Mouse (Mus musculus): ENCODE results near the gene Rptor. TPM values are rescaled to one million over a fixed set of nuclear protein-coding genes. Genes with fewer than 3 reads are reported as not detected.

Gene Rptor
- total RNA-seq, 2 experiments from 2014 or later = 50.2 to 61.3 TPM

DNA sequence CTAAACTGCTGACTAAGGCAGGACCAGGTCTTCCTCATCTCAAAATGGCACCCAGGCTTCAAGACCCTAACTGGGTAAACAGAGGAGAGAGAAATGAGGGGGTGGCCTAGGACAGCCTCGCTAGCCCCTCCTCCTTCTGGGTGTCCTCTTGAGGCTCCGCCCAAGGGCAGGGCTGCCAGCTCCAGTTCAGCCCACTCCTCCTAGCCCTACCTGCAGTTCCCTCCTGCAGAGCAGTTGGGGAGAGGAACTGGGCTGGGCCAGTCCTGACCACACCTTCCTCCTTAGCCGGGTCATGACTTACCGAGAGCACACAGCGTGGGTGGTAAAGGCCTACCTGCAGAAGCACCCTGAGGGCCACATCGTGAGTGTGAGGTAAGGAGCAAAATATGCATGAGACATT lies 291.9 kb downstream of the Rptor start:
- DNase-seq (ENCODE audit: low spot score in 2 of 2) = no peak

DNA sequence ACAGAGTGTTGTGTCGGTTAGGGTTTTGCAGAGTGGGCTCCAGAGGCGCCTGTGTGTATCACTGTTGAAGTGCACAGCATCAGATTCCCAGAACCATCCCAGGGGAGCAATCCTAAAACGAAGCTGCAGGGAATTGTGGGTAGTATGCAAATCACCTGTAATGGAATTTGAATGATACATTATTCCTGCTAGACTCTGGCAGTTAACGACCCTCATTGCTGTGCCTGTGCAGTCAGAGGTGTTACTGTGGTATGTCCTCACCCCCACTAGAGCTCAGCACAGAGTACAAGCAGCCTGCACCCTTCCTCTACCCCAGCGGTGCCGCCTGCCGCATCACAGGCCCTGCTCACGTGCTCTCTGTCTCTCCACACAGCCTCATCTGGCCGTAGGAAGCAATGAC lies 294.3 kb downstream of the Rptor start:
- no peak for DNase-seq (ENCODE audit: low spot score in 2 of 2)

DNA sequence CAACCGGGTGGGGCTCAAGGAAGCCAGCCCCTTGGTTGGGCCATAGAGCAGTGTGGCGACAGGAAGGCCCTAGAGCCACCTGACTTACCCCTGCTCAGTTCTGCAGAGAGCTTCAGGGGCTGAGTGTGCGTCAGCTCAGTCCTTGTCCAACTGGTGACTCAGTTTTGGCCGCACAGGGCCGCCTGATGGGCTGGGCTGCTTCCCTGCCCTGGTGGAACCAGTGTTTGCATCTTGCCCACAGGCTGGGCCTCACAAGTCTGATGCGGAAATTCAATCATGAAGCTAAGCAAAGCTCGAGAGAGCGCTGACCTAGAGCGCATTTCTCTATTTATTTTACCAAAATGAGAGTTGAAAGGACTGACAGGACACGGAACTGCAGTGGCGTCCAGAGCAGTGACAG lies 296.3 kb downstream of the Rptor start:
- DNase-seq (ENCODE audit: low spot score in 2 of 2) = no peak

DNA sequence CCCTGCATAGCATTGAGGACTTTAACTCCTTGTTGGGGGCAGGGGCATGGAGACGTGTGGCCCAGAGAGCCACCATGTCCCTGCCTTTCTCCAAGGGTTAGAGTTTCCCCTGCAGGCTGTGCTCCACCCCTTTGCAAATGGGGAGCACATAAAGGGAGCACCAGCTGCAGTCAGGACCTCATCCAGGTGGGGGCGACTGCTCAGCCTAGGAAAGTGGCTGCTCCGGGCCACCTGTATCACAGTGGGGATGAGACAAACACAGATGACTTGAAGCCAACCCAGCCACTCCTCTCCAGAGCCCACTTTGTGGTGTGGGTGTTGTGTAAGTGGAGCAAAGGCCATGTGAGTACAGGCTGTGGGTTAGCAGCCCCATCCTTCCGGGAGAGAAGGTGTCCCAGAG lies 298.5 kb downstream of the Rptor start:
- no peak for DNase-seq (ENCODE audit: low spot score in 2 of 2)

DNA sequence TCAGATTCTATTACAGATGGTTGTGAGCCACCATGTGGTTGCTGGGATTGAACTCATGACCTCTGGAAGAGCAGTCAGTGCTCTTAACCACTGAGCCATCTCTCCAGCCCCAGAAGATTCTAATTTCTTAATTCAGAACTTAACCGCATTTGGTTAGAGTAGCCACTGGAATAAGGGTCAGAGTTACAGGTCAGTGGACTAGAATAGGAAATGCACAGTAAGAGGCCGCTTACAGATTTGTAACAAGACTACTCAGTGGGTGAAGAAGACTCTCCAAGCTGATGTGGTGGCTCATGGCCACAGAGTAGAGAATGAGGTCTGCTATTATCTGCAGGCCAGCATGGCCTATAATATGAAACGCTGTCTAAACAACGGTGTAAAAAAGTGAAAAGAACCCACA lies 300.2 kb downstream of the Rptor start:
- no peak for DNase-seq (ENCODE audit: low spot score in 2 of 2)

DNA sequence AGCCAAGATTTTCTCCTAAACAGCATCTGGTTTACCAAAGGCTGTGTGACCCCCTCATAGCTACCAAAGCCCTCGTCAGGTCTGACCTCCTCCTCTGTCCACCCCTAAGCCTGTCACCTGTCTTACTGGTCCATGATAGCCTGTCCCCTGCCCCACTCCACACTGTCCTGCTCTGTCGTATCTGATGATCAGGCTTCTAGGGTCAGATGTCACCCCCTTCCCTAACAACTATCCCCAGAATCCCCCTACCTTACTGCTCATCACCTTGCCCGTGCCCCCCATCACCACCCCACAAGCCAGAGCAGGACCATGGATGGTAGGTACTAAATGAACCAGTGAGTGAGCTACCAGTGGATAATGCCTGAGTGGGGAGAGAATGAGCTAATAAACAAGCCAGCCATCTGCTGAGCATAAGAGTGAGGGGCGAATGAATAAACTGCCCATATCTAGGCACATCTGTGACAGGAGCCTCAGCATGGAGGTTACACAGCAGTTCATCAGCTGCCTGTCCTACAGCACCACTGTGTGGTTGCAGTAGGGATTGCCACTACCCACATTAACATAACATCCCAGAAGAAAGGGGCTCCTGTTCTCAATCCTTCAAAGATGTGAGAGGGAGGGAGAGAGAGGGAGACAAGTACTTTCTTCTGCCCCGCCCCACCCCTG lies 302.0 kb downstream of the Rptor start:
- peak; percentile 84 for DNase-seq (ENCODE audit: low spot score in 2 of 2)

DNA sequence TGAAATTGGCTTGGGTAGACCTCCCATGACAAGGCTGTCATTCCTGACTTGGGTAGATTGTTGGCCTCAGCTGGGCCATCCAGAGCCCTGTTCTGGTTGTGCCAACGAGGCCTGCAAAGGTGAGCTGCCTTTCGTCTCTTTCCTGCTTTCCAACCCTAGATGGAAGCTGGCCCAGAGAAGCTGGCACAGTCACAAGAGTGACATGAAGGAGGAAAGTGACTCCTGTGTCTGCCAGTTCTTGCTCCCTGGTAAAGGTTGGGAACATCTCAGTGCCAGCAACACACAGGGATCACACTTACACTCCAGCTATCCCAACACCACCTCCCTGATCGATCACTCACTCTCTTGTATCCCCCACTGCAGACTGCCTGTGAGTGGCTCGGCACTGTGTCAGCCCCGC lies 303.1 kb downstream of the Rptor start:
- no peak for DNase-seq (ENCODE audit: low spot score in 2 of 2)

DNA sequence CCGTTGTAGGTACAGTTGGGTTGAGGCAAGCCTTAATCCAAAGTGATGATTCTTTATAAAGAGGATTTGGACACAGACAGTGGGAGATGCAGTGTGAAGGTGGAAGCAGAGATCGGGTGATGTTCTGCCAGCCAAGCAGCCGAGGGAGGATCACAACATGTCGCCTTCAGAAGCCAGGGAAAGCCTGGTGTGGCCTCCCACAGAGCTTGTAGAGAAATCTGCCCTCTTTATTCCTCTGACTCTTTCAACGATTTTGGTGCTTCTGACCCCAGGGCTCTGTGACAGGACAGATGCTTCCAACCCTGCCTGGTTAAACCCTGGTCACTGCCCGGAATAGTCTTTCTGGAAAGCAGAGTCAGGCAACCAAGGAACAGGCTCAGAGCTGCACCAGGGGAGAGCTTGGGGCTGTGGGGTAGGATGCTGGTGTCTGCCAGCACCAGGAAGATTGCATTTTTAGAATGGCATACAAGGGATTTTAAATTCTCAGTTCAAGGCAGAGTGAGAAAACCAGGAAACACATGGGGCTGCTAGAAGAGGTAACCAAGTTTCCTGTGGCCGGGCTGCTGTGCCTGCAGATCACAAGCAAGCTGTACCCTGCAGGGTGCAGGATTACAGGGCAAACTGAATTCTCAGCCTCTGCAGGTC lies 304.4 kb downstream of the Rptor start:
- no peak for DNase-seq (ENCODE audit: low spot score in 2 of 2)

DNA sequence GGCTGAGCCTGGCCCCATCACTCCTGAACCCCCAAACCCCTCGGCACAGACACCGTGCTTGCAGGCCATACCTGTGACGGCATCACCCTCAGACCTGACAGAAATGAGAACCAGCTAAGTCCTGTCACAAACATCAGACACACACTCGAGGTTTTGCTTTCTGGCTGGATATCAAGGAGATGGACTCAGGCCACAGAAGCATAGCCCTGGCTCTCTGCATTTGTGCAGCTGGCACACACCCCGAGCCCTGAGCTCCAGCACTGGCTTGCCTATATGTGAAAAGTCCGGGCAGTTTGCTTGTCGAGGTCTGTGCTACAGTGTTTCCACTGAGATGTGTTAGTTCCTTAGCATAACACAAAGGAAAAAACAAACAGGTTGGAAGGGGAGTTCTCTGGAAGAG lies 305.0 kb downstream of the Rptor start:
- no peak for DNase-seq (ENCODE audit: low spot score in 2 of 2)

DNA sequence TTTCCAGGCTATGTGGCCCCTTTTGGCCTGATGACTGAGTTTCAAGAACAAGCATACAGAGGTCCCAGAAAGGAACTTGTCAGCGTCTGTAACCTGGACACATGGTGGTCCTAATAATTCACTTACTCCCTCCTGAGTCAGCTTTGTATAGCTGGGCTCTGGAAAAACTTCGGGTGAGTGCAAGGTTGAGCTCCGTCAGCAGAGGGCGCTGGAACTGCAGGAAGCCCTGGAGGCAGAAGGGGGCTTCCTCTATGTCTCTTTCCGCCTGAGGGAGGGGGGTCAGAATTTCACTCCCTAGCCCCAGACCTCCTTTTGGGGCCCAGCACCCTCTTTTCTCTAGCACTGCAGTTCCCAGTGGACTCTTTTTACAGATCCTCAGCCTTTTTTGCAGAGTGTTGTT lies 306.7 kb downstream of the Rptor start:
- DNase-seq (ENCODE audit: low spot score in 2 of 2) = peak; percentile 88 to 91

DNA sequence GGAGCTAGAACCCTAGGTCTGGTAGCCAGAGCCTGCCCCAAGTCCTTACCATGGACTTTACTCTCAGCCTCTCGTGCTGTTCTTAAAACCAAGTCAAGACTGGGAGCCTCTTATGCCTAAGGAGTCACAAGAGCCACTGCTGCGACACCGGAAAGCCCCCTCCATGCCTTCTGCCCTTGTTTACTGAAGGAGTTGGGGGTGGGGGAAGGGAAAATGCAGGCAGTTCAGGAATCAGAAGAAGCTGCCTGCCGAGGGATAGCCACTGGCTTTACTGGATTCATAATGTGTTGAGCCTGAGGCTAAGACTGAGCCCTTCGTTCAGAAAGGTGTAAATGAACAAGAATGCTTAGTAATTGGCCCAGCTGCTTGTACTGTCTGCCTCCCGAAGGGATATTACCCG lies 310.1 kb downstream of the Rptor start:
- no peak for DNase-seq (ENCODE audit: low spot score in 2 of 2)

DNA sequence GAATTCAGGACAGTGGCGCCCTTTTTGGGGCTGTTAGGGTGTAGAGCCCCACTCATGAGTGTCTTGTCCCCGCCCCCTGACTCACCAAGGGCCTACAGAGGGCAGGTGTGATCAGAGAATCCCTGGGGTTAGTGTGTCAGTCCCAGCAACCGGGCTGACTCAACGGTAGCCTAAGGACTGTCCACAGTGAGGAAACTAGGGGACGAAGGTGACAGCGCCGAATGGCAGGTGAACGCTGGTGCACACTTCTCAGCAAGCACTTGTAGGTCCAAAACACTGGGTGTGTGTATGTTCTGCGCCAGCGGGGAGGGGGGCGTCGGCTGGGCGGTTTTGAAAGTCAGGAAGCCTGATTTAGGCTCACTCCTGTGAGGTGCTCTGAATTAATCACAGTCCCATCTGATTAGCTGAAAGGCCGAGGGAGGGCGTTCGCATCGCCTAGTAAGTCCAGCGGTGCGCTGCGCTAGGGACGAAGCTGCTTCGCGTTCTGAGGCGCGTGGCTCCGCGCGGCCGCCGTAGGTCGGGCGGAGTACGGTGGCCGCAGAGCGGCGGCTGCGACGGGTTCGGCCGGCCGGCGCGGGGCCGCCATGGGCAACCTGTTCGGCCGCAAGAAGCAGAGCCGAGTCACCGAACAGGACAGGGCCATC lies 310.7 kb downstream of the Rptor start, which contains the start of gene Chmp6:
Gene Chmp6 (plus strand): TSS at position 151 of the 644 bp plus-strand sequence.
- peak; percentile 94 to 95 for DNase-seq (ENCODE audit: low spot score in 2 of 2)

DNA sequence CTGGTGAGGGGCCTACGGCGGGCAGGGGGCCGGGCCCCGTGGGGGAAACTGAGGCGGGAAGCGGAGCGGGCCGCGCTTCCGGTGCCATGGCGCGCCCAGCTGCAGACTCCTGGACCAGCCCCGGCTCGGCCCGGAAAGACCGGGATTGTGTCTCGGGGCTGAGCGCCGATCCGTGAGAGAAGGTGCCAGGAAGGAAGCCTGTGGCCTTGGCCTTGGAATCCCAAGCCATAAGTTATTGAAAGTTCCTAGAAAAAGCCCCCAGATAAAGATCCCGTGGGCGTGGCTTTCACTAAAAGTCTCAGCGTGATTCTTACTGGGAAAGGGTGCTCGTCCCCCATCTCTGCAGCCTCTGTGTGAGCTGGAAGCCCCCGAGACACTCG lies 311.2 kb downstream of the Rptor start:
- no peak for DNase-seq (ENCODE audit: low spot score in 2 of 2)

DNA sequence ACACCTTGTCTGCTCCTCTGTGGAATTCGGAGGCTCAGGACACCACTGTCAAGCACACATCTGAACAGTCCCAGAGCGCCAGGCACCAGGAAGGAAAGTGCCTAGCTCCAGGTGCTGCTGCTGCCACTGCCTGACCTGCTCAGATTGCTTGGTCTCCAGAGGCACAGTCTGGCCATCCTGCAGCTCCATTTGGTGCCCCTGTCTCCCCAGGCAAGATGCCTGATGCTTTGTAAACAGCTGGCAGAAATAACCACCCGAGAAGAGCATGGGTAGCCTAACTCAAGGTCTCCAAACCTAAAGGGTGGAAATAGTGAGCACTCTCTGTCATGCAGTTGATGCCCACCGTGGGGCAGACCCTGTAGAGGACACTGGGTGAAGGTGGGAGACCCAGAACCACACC lies 311.7 kb downstream of the Rptor start:
- no peak for DNase-seq (ENCODE audit: low spot score in 2 of 2)

DNA sequence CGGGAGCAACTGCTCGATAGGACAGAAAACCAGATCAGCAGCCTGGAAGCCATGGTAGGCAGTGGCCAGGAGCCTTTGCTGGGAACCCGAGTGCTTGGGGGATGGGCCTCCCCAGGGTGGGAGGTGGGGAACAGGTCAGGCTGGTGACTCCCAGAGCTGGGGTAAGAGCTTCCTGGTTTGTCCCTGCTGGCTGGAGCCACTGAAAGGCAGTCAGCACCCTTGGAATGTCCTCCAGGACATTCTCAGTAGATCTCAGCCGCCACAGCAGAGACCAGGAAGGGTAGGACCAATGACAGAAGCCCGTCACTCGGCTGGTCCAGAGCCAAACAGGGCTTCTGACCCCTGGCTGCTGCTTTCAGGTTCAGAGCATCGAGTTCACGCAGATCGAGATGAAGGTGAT lies 313.0 kb downstream of the Rptor start:
- DNase-seq (ENCODE audit: low spot score in 2 of 2) = no peak

DNA sequence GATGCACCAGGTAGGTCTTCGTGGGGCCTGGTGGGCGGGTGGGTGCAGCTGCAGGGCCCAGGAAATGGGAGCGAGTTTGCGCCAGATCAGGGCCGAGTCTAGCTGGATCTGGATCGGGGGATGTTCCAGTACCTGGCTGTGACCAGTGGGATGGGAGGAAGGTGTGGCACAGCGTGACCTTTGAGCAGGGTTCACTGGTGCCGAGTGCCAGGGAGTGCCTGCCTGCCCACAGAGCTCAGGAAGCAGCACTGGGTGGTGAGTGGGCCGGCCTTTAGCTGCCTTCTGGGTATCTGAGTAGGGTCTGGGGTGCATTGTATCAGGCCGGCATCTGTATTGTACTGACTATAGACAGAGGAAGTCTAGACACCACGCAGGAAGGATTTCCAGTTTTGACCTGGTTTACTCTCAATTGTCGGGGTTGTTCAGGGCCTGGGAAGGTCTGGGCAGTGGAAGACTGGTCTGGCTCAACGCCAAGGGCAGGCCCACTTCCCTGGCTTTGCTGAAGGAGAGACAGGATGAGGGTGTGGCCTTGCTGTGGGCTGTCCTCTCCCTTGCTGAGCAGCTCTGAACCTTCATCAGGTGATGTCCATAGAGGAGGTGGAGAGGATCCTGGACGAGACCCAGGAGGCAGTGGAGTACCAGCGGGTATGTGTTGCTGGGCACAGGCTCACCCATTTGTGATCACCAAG lies 313.5 kb downstream of the Rptor start:
- no peak for DNase-seq (ENCODE audit: low spot score in 2 of 2)

DNA sequence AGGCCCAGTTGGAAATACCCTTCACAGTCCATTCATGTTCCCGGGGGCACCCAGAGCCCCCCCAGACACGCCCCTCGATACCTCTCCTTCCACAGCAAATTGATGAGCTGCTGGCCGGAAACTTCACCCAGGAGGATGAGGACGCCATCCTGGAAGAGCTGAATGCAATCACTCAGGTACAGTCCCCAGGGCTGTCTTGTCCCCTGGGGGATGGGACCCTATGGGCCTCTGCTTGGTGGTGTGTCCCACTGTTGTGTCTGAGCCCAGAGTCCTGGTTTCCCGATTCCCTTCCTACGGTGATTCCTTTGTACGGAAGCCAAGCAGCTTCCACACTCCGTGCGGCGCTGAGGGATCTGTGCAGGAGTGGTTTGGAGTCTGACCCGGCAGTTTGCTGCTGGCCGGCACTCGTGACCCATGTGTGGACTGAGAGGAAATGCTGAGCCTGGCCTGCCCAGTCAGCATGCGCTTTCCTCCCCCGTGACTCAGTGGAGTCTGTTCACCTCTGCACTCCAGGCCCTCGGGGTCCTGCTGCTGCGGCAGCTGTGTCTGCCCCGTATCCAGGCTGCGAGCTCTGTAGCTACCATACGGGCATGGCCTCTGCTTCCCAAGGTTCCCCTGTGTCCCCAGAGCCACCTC lies 314.2 kb downstream of the Rptor start:
- no peak for DNase-seq (ENCODE audit: low spot score in 2 of 2)

DNA sequence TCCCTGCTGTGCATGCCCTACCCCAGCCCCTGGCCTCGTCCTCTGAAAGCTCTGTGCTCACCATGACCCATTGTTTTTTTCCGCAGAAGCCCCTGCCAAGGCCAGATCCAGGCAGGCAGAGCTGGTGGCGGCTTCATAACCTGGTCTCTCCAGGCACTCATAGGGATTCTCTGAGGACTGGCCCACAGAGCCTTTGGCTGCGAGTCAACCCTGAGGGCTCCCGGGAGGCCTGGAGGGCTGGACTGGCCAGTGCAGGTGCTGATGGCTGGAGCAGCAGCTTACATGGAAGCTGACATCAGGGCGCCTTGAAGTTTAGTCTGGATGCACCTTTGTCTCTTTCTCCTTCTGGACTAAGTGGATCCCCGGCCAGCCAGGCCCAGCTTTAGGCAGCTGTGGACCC lies 315.8 kb downstream of the Rptor start:
- DNase-seq (ENCODE audit: low spot score in 2 of 2) = no peak

DNA sequence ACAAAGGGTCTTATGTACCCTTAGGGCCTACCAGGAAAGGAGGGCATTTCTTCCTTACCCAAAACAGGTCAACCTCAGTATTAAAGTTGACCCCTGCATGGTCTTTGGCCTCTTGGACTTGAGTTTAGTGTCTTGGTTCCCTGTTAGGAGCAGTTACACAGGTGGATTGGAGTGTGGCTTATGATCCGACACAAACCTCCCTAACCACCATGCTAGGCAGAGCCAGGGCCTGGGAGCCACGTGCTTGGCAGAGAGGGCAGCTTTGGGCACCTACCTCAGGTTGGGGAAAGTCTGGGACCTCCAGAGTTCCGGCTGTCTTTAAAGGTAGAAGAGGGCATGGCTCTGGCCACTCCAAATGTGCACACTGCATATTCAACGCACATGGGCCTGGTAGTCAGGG lies 316.7 kb downstream of the Rptor start:
- no peak for DNase-seq (ENCODE audit: low spot score in 2 of 2)

DNA sequence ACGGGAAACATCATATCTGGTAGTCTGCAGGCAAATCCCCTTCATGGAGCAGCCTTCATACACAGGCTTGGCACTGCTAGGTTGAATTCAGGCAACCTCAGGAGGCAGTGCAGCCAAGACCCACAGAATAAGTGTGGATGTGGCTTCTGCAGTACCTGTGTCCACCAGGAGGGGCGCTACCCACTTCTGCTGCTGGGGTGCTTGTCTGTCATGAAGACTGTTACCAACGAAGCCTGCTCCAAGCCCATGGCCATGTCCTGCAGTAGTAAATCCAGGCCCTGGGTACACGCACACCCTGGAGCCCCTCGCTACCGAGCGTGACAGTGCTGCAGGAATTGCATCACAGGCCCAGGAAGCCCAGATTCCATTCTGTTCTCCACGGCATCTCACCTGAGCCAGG lies 317.2 kb downstream of the Rptor start:
- peak; percentile 86 to 91 for DNase-seq (ENCODE audit: low spot score in 2 of 2)

DNA sequence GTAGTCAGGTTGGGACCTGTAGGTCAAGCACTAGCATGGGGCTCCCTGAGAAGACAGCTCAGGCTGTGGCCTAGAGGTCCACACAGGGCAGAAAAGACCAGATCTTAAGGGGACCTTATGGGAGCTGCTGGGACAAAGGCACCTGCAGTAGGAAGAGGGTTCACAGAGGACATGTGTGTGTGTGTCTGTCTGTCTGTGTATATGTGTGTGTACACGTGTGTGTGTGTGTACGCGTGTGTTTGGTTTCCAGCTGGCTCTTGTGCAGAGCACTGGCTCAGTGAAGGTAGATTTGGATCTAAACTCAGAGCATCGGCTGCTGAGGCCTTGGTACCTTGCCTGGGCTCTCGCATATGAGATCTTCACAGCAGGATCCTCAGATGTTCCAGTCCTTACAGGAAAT lies 318.0 kb downstream of the Rptor start:
- no peak for DNase-seq (ENCODE audit: low spot score in 2 of 2)

DNA sequence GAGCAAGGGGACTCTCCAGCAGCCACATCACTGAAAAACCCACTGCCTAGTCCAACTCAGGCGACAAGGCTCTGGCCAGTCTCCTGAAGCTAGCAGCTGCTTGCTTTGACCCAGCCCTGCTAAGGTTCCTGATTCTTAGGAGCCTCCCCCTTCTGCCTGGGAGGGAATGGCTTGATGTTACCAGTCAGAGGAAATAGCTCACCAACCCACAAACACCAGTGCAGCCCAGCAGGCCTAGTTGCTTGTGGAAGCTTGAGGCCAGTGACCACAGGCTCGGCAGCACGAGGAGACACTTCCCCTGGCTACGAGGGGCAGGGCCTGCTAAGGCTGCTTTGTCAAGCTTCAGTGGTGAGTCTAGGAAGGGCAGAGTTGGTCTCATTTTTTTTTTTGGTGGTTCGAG lies 322.5 kb downstream of the Rptor start:
- DNase-seq (ENCODE audit: low spot score in 2 of 2) = no peak
